ENCODE assay signal across 8 mouse cellular contexts in the genomic region with DNA sequence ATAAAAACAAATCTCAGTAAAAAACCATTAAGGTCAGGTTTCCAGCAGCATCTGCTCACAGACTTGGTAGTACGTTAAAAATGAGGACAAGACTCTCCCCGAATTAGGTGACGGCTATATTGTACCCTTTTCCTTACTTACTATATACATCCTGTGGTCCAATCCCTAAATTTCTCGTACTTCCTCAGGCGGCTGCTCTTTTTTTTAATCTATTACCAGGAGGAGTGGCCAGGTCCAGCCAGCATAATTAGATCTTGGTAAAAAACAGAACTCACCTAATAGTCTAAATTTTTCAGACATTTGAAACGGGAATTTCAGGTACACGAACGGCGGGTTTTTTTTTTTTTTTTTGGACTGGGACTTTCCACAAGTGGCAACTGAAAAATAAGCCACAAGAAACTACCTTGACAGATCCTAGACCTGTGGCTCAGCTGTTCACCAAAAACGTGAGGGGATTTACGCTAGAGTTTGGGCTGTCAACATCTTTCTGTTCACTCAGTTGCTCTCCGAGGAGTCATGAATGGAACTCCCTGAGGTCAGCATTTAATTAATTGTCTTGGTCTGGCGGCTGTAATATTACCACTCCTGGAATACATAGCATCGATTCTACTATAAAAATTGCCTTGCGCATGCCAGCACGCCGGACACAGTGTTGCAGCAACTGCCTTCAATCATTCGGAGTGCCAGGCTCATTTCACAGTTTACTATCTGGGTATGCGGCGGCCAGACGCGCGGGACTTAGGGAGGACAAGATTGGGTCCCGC. TPM values are rescaled to one million over a fixed set of nuclear protein-coding genes. Genes with fewer than 3 reads are reported as not detected.
DNase-seq lines count a peak whose midpoint lies in the region; ATAC-seq and TF ChIP-seq lines count a peak whose summit lies in the region.

No protein-coding gene starts in this region.

- H3K27ac ChIP-seq in lung, embryonic 14.5 days (ENCODE audit: low read depth): 0 out of 2 replicates have a peak overlapping the region, but pooled peaks have one; percentile 42
- no peak overlapping the region; the same call in 1 of the 2 replicates for H3K27ac ChIP-seq in embryonic facial prominence, embryonic 13.5 days
- H3K27ac ChIP-seq in intestine, postnatal 0 days (ENCODE audit: low read depth, low read length): no peak overlapping the region
- H3K27ac ChIP-seq in neural tube, embryonic 15.5 days (replicated peaks): peak overlapping the region; percentile 86

- peaks cover 25% of the 10 kb centered on the region for H3K4me1 ChIP-seq in lung, embryonic 14.5 days (ENCODE audit: insufficient read depth)
- H3K4me1 ChIP-seq in embryonic facial prominence, embryonic 13.5 days: peaks cover 52% of the 10 kb centered on the region
- peaks cover 19% of the 10 kb centered on the region for H3K4me1 ChIP-seq in intestine, postnatal 0 days (replicated peaks; ENCODE audit: control insufficient read depth, insufficient read depth, low read length)
- H3K4me1 ChIP-seq in neural tube, embryonic 15.5 days: peaks cover 62% of the 10 kb centered on the region

- peak overlapping the region; percentile 98 for H3K4me2 ChIP-seq in lung, embryonic 14.5 days
- peak overlapping the region; percentile 86 for H3K4me2 ChIP-seq in embryonic facial prominence, embryonic 13.5 days
- peak overlapping the region; percentile 63 for H3K4me2 ChIP-seq in intestine, postnatal 0 days (replicated peaks; ENCODE audit: low read depth)
- H3K4me2 ChIP-seq in neural tube, embryonic 15.5 days: peak overlapping the region; percentile 77

- H3K9ac ChIP-seq in lung, embryonic 14.5 days: no peak overlapping the region
- 0 out of 2 replicates have a peak overlapping the region, but pooled peaks have one; percentile 41 for H3K9ac ChIP-seq in embryonic facial prominence, embryonic 13.5 days
- no peak overlapping the region for H3K9ac ChIP-seq in intestine, postnatal 0 days (ENCODE audit: low read depth, low read length)
- peak overlapping the region; percentile 48; the same call in 1 of the 2 replicates for H3K9ac ChIP-seq in neural tube, embryonic 15.5 days (replicated peaks)

- WGBS in lung, embryonic 14.5 days: 8% methylated on average over 24 of the region's 24 CpGs
- WGBS in embryonic facial prominence, embryonic 13.5 days: 15% methylated on average over 24 of the region's 24 CpGs
- 11% methylated on average over 24 of the region's 24 CpGs for WGBS in intestine, postnatal 0 days
- 17% methylated on average over 24 of the region's 24 CpGs for WGBS in neural tube, embryonic 15.5 days

- H3K36me3 ChIP-seq in lung, embryonic 14.5 days (ENCODE audit: insufficient read depth): peaks cover 5% of the 10 kb centered on the region; the same call in 1 of the 2 replicates
- H3K36me3 ChIP-seq in embryonic facial prominence, embryonic 13.5 days: peaks cover 8% of the 10 kb centered on the region
- H3K36me3 ChIP-seq in intestine, postnatal 0 days (ENCODE audit: control insufficient read depth, insufficient read depth): no peaks in the 10 kb centered on the region
- H3K36me3 ChIP-seq in neural tube, embryonic 15.5 days: 0 out of 2 replicates have a peak, but pooled peaks cover 3% of the 10 kb centered on the region

- no peaks in the 10 kb centered on the region for H3K9me3 ChIP-seq in lung, embryonic 14.5 days (ENCODE audit: low read depth, low read length)
- H3K9me3 ChIP-seq in embryonic facial prominence, embryonic 13.5 days: no peaks in the 10 kb centered on the region
- H3K9me3 ChIP-seq in intestine, postnatal 0 days (ENCODE audit: control insufficient read depth): no peaks in the 10 kb centered on the region
- H3K9me3 ChIP-seq in neural tube, embryonic 15.5 days (replicated peaks): no peaks in the 10 kb centered on the region

- TF ChIP-seq CTCF in lung, embryonic 14.5 days (IDR thresholded peaks at IDR 0.05; ENCODE audit: low read depth): no peak
- TF ChIP-seq CTCF in intestine, postnatal 0 days (IDR thresholded peaks at IDR 0.05; ENCODE audit: low read depth): no peak

- no peak for ATAC-seq in lung, embryonic 14.5 days (ENCODE audit: insufficient read depth)
- no peak for ATAC-seq in embryonic facial prominence, embryonic 13.5 days (ENCODE audit: insufficient number of reproducible peaks, insufficient read depth, low FRiP score, low TSS enrichment, low read depth)
- ATAC-seq in intestine, postnatal 0 days: no peak
- ATAC-seq in neural tube, embryonic 15.5 days (ENCODE audit: low FRiP score): no peak

- no peak for DNase-seq in lung, embryonic 14.5 days
- DNase-seq in lung, postnatal 25 days (ENCODE audit: low spot score): no peak
- no peak for DNase-seq in c-Kit-positive CD71-positive TER-119-positive erythroid progenitor cells, embryonic 14.5 days (ENCODE audit: low spot score)
- DNase-seq in Muller cell, postnatal 12 days (ENCODE audit: inconsistent ontology term): no peak
- no peak for DNase-seq in right cerebral cortex, postnatal 10 days (ENCODE audit: low spot score in 2 of 2)

- H3K27me3 ChIP-seq in lung, embryonic 14.5 days (ENCODE audit: insufficient read depth, low read length): no peaks in the 10 kb centered on the region
- H3K27me3 ChIP-seq in embryonic facial prominence, embryonic 13.5 days: no peaks in the 10 kb centered on the region
- H3K27me3 ChIP-seq in intestine, postnatal 0 days (replicated peaks; ENCODE audit: control insufficient read depth, insufficient read depth, low read length): no peaks in the 10 kb centered on the region
- H3K27me3 ChIP-seq in neural tube, embryonic 15.5 days (replicated peaks): no peaks in the 10 kb centered on the region

- peak overlapping the region; percentile 92 for H3K4me3 ChIP-seq in lung, embryonic 14.5 days (ENCODE audit: low read depth, low read length)
- H3K4me3 ChIP-seq in embryonic facial prominence, embryonic 13.5 days: peak overlapping the region; percentile 68
- peak overlapping the region; percentile 93 for H3K4me3 ChIP-seq in intestine, postnatal 0 days (ENCODE audit: low read depth, low read length)
- peak overlapping the region; percentile 75 for H3K4me3 ChIP-seq in neural tube, embryonic 15.5 days (replicated peaks)

RNA-seq across cellular contexts. Expression of a gene that starts 0.8 kb away (rescaled TPM):
- 35.5 and 37.9 TPM in 2 replicates for polyA plus RNA-seq in lung, embryonic 14.5 days (2014; fragmentation: Nextera tagmentation; extraction: Ambion mirVana)
- 39.8 and 42.2 TPM in 2 replicates for polyA plus RNA-seq in embryonic facial prominence, embryonic 13.5 days (2015; fragmentation: Nextera tagmentation; extraction: Ambion mirVana)
- polyA plus RNA-seq in intestine, postnatal 0 days (2015; fragmentation: Nextera tagmentation; extraction: Ambion mirVana): 15.0 and 15.3 TPM in 2 replicates
- 43.2 and 44.0 TPM in 2 replicates for polyA plus RNA-seq in neural tube, embryonic 15.5 days (2015; fragmentation: Nextera tagmentation; extraction: Ambion mirVana)

RNA-seq across cellular contexts. Expression of a gene that starts 2.1 kb away (rescaled TPM):
- 15.0 and 15.2 TPM in 2 replicates for polyA plus RNA-seq in lung, embryonic 14.5 days (2014; fragmentation: Nextera tagmentation; extraction: Ambion mirVana)
- polyA plus RNA-seq in embryonic facial prominence, embryonic 13.5 days (2015; fragmentation: Nextera tagmentation; extraction: Ambion mirVana): 26.1 and 28.3 TPM in 2 replicates
- 9.4 and 9.7 TPM in 2 replicates for polyA plus RNA-seq in intestine, postnatal 0 days (2015; fragmentation: Nextera tagmentation; extraction: Ambion mirVana)
- 20.6 and 21.8 TPM in 2 replicates for polyA plus RNA-seq in neural tube, embryonic 15.5 days (2015; fragmentation: Nextera tagmentation; extraction: Ambion mirVana)

RNA-seq across cellular contexts. Expression of a gene that starts 19.2 kb away (rescaled TPM):
- polyA plus RNA-seq in lung, embryonic 14.5 days (2014; fragmentation: Nextera tagmentation; extraction: Ambion mirVana): 244 and 245 TPM in 2 replicates
- 238 TPM in 2 replicates for polyA plus RNA-seq in embryonic facial prominence, embryonic 13.5 days (2015; fragmentation: Nextera tagmentation; extraction: Ambion mirVana)
- 207 and 211 TPM in 2 replicates for polyA plus RNA-seq in intestine, postnatal 0 days (2015; fragmentation: Nextera tagmentation; extraction: Ambion mirVana)
- polyA plus RNA-seq in neural tube, embryonic 15.5 days (2015; fragmentation: Nextera tagmentation; extraction: Ambion mirVana): 231 and 246 TPM in 2 replicates

RNA-seq across cellular contexts. Expression of a gene that starts 30.8 kb away (rescaled TPM):
- 51.2 and 52.8 TPM in 2 replicates for polyA plus RNA-seq in lung, embryonic 14.5 days (2014; fragmentation: Nextera tagmentation; extraction: Ambion mirVana)
- polyA plus RNA-seq in embryonic facial prominence, embryonic 13.5 days (2015; fragmentation: Nextera tagmentation; extraction: Ambion mirVana): 60.7 and 66.0 TPM in 2 replicates
- 22.3 and 23.1 TPM in 2 replicates for polyA plus RNA-seq in intestine, postnatal 0 days (2015; fragmentation: Nextera tagmentation; extraction: Ambion mirVana)
- 85.0 and 94.6 TPM in 2 replicates for polyA plus RNA-seq in neural tube, embryonic 15.5 days (2015; fragmentation: Nextera tagmentation; extraction: Ambion mirVana)

RNA-seq across cellular contexts. Expression of a gene that starts 31.1 kb away (rescaled TPM):
- polyA plus RNA-seq in lung, embryonic 14.5 days (2014; fragmentation: Nextera tagmentation; extraction: Ambion mirVana): 1.4 and 1.5 TPM in 2 replicates
- polyA plus RNA-seq in embryonic facial prominence, embryonic 13.5 days (2015; fragmentation: Nextera tagmentation; extraction: Ambion mirVana): 2.2 and 2.5 TPM in 2 replicates
- polyA plus RNA-seq in intestine, postnatal 0 days (2015; fragmentation: Nextera tagmentation; extraction: Ambion mirVana): 0.13 and 0.27 TPM in 2 replicates
- 3.0 and 3.7 TPM in 2 replicates for polyA plus RNA-seq in neural tube, embryonic 15.5 days (2015; fragmentation: Nextera tagmentation; extraction: Ambion mirVana)

Comparison
In these comparisons a context has a peak if more than half of its experiments do, and no peak if none do; other contexts are left out.
1. H3K27ac ChIP-seq: peak in lung, embryonic 14.5 days (single experiment) and neural tube, embryonic 15.5 days (single experiment); none in embryonic facial prominence, embryonic 13.5 days (single experiment) and intestine, postnatal 0 days (single experiment).
2. H3K9ac ChIP-seq: peak in embryonic facial prominence, embryonic 13.5 days (single experiment) and neural tube, embryonic 15.5 days (single experiment); none in lung, embryonic 14.5 days (single experiment) and intestine, postnatal 0 days (single experiment).
3. Peak in every context shown above with its lines, with median percentiles within 50 percentile points of each other: H3K4me2 ChIP-seq and H3K4me3 ChIP-seq.